Mouse (Mus musculus): ENCODE measurements at regions not wholly inside any gene's neighbourhood (a gene's known extent, or its start where the extent isn't known, plus 50 kb on each side); places are given as distances from the start of the nearest gene placed in this dataset.

DNA sequence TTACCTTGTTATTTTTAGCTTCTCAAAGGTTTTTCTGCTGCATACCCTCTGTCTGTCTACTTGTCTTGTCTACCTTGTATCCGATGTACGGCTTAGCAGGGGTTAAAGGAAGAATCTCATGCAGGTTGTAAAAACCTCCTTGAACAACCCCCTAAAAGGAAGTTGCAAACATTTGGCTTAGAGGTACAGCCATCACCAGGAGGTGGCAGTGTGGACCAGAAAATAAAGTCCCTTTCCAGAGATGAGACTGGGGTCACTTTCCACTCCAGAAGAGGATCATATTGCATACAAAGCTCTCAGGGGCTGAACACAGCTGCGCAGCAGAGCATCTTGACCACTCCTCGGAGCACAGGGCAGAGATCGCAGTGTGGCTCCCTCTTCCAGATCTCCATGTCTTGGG lies 109.0 kb upstream of the Ralgapa2 start:
- H3K4me3 ChIP-seq (ENCODE audit: low read length) = no peak overlapping the region
- ATAC-seq (ENCODE audit: low FRiP score, low TSS enrichment) = peak; percentile 92
- WGBS = 6% methylated on average over 5 of the region's 5 CpGs

DNA sequence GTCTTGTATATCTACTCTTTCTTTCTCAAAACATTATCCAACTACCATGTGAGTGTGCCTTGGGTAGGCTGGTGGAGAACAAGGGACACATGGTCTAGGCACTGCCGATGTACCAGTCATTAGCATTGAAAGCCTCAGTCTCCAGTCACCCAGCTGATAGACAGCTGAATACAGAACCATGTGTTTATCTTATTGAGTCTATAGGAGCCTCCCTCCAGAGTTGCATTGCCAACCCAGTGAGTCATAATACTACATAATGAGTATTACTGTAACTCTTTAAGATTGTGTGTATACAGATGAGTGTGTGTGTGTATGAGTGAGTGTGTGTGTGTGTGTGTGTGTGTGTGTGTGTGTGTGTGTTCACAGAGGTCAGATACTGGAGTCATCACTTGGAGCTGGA lies 110.9 kb upstream of the Ralgapa2 start:
- Histone ChIP-seq H3K4me3 (ENCODE audit: low read length) (no peak overlapping the region), H3K36me3 (ENCODE audit: insufficient read depth, low read length) (no peaks in the 10 kb centered on the region), H3K4me1 (ENCODE audit: insufficient read depth, low read length) (no peaks in the 10 kb centered on the region), H3K9ac (replicated peaks; ENCODE audit: low read length) (no peak overlapping the region), H3K27me3 (ENCODE audit: insufficient read depth, low read length) (no peaks in the 10 kb centered on the region), H3K4me2 (replicated peaks; ENCODE audit: low read depth, low read length) (no peak overlapping the region), H3K27ac (ENCODE audit: low read length) (no peak overlapping the region), H3K9me3 (ENCODE audit: low read length) (no peaks in the 10 kb centered on the region)
- ATAC-seq (ENCODE audit: low FRiP score, low TSS enrichment) = no peak
- 100% methylated on average over 1 of the region's 1 CpGs for WGBS

More for the DNA sequence above, 109.0 kb upstream of the Ralgapa2 start:
- Histone ChIP-seq H3K4me2 (replicated peaks; ENCODE audit: low read depth, low read length) (no peak overlapping the region), H3K27me3 (ENCODE audit: insufficient read depth, low read length) (no peaks in the 10 kb centered on the region), H3K9ac (replicated peaks; ENCODE audit: low read length) (no peak overlapping the region), H3K36me3 (ENCODE audit: insufficient read depth, low read length) (no peaks in the 10 kb centered on the region), H3K4me1 (ENCODE audit: insufficient read depth, low read length) (no peaks in the 10 kb centered on the region), H3K27ac (ENCODE audit: low read length) (no peak overlapping the region), H3K9me3 (ENCODE audit: low read length) (no peaks in the 10 kb centered on the region)

DNA sequence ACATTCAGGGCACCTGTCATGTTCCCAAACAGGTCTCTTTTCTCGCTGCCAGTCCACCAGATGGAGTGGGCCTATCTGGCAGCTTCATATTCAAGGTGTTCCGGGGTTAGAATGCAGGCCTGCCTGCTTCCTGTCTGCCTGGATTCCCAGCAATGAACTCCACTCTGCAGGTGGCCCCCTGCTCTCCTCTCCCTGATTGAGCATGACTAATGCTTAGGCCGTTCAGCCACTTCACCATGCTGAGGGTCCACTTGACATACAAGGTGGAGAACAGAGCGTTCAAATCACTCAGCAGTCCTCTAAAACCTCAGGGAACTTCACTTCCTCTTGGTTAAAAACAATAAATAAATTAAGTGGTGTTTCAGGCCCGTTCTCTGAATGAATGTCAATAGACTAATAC lies 112.1 kb upstream of the Ralgapa2 start:
- H3K4me2 ChIP-seq (replicated peaks; ENCODE audit: low read depth, low read length) = no peak overlapping the region
- H3K27ac ChIP-seq (ENCODE audit: low read length) = no peak overlapping the region
- ATAC-seq (ENCODE audit: low FRiP score, low TSS enrichment) = no peak
- no peak overlapping the region for H3K4me3 ChIP-seq (ENCODE audit: low read length)
- no peaks in the 10 kb centered on the region for H3K9me3 ChIP-seq (ENCODE audit: low read length)
- 50% methylated on average over 5 of the region's 5 CpGs for WGBS
- H3K4me1 ChIP-seq (ENCODE audit: insufficient read depth, low read length) = no peaks in the 10 kb centered on the region
- H3K27me3 ChIP-seq (ENCODE audit: insufficient read depth, low read length) = no peaks in the 10 kb centered on the region
- H3K9ac ChIP-seq (replicated peaks; ENCODE audit: low read length) = no peak overlapping the region
- H3K36me3 ChIP-seq (ENCODE audit: insufficient read depth, low read length) = no peaks in the 10 kb centered on the region

DNA sequence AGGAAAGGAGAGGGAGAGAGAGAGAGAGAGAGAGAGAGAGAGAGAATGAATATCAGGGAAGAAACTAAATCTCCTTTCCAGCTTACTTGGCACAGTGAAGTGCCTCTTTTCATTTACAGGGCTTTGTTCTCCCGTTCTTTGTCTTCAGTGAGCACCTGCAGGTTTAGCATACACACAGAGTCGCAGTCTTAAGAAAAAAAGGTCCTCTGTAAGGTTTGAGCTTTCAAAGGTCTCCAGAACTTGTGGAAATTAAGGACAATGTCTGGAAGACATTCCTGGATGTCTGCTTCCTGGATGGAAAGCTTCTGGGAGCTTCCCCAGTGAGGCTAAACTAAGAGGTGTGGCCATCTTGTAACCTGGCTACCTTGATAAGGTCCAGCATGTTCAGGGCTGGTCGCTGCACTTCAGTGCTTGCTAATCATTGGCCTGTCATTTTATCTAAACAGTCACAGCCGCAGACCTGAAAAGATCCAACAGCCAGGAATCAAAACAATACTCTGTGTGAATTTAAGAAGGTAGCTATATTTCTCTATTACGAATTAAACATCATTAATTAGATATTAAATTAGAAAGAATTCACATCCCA lies 113.1 kb upstream of the Ralgapa2 start:
- Histone ChIP-seq H3K4me1 (ENCODE audit: insufficient read depth, low read length) (no peaks in the 10 kb centered on the region), H3K27me3 (ENCODE audit: insufficient read depth, low read length) (no peaks in the 10 kb centered on the region), H3K9ac (replicated peaks; ENCODE audit: low read length) (no peak overlapping the region), H3K27ac (ENCODE audit: low read length) (no peak overlapping the region), H3K9me3 (ENCODE audit: low read length) (no peaks in the 10 kb centered on the region), H3K36me3 (ENCODE audit: insufficient read depth, low read length) (no peaks in the 10 kb centered on the region), H3K4me3 (ENCODE audit: low read length) (no peak overlapping the region), H3K4me2 (replicated peaks; ENCODE audit: low read depth, low read length) (no peak overlapping the region)
- WGBS = 53% methylated on average over 5 of the region's 5 CpGs
- ATAC-seq (ENCODE audit: low FRiP score, low TSS enrichment) = no peak

DNA sequence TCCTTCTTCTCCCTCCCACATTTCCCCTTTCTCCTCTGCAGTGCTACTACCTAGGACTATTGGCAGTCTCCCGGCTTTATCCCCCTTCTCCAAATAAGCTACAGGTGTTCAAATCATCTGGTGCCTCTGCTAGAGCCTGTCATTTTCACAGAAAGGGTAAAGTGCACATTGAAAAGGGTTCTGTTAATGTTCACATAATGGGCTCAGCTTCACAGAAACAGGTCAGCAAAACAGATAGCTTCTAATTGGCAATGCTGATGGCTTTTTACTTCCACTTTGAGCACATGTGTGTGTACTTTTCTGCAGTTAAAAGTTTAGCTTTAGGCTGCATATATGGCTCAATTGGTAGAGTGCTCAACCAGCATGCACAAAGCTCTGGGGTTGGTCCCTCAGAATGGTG lies 114.4 kb upstream of the Ralgapa2 start:
- Histone ChIP-seq H3K4me2 (replicated peaks; ENCODE audit: low read depth, low read length) (no peak overlapping the region), H3K9ac (replicated peaks; ENCODE audit: low read length) (no peak overlapping the region), H3K4me3 (ENCODE audit: low read length) (no peak overlapping the region), H3K27ac (ENCODE audit: low read length) (no peak overlapping the region), H3K27me3 (ENCODE audit: insufficient read depth, low read length) (no peaks in the 10 kb centered on the region), H3K4me1 (ENCODE audit: insufficient read depth, low read length) (no peaks in the 10 kb centered on the region), H3K36me3 (ENCODE audit: insufficient read depth, low read length) (no peaks in the 10 kb centered on the region), H3K9me3 (ENCODE audit: low read length) (no peaks in the 10 kb centered on the region)
- 75% methylated on average over 1 of the region's 1 CpGs for WGBS
- ATAC-seq (ENCODE audit: low FRiP score, low TSS enrichment) = no peak

DNA sequence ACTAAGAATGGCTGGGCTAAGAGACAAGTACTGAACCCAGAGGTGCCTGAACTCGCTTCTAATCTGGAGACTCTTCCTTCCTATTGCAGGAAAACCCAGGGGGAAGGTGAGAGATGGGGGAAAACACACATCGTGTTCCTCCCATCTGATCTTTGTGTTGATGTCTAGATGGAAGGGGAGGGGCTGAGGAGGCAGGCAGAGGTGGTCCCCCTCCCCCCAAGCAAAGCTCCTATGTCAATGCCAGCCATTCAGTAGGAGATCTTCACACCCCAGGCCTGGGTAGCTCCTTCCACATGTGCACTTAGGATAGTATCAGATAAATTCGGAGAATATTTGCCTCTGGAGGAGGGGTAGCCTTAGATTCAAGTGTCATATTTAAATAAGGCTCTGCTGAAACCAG lies 118.0 kb upstream of the Ralgapa2 start:
- Histone ChIP-seq H3K27me3 (ENCODE audit: insufficient read depth, low read length) (no peaks in the 10 kb centered on the region; the same call in 1 of the 2 replicates), H3K4me3 (ENCODE audit: low read length) (no peak overlapping the region), H3K36me3 (ENCODE audit: insufficient read depth, low read length) (no peaks in the 10 kb centered on the region), H3K27ac (ENCODE audit: low read length) (no peak overlapping the region), H3K9ac (replicated peaks; ENCODE audit: low read length) (no peak overlapping the region), H3K4me1 (ENCODE audit: insufficient read depth, low read length) (no peaks in the 10 kb centered on the region), H3K4me2 (replicated peaks; ENCODE audit: low read depth, low read length) (no peak overlapping the region), H3K9me3 (ENCODE audit: low read length) (no peaks in the 10 kb centered on the region)
- ATAC-seq (ENCODE audit: low FRiP score, low TSS enrichment) = no peak
- WGBS = 69% methylated on average over 3 of the region's 3 CpGs

DNA sequence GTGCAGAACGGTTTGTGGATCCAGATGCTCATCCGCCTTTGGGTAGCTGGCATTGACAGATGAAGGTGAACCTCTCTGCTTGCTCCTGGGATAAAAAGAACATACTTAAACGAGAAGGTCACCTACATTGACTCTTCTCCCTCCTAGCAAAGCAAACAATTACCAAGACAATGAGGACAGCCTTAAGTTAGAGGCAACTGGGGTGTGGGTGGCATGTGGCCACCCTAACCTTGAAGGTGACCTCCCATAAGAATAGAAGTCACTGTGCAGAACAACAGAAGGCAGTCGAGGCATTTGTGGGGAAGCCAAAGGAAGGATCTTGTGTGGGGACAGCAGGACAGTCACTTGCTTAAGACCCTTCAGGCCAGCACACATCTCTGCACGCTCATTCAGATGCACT lies 119.0 kb upstream of the Ralgapa2 start:
- H3K27me3 ChIP-seq (ENCODE audit: insufficient read depth, low read length) = no peaks in the 10 kb centered on the region; the same call in 1 of the 2 replicates
- no peak for ATAC-seq (ENCODE audit: low FRiP score, low TSS enrichment)
- H3K4me3 ChIP-seq (ENCODE audit: low read length) = no peak overlapping the region
- no peak overlapping the region for H3K27ac ChIP-seq (ENCODE audit: low read length)
- 66% methylated on average over 5 of the region's 5 CpGs for WGBS
- no peaks in the 10 kb centered on the region for H3K9me3 ChIP-seq (ENCODE audit: low read length)
- H3K36me3 ChIP-seq (ENCODE audit: insufficient read depth, low read length) = no peaks in the 10 kb centered on the region
- no peaks in the 10 kb centered on the region for H3K4me1 ChIP-seq (ENCODE audit: insufficient read depth, low read length)
- H3K9ac ChIP-seq (replicated peaks; ENCODE audit: low read length) = no peak overlapping the region
- no peak overlapping the region for H3K4me2 ChIP-seq (replicated peaks; ENCODE audit: low read depth, low read length)

DNA sequence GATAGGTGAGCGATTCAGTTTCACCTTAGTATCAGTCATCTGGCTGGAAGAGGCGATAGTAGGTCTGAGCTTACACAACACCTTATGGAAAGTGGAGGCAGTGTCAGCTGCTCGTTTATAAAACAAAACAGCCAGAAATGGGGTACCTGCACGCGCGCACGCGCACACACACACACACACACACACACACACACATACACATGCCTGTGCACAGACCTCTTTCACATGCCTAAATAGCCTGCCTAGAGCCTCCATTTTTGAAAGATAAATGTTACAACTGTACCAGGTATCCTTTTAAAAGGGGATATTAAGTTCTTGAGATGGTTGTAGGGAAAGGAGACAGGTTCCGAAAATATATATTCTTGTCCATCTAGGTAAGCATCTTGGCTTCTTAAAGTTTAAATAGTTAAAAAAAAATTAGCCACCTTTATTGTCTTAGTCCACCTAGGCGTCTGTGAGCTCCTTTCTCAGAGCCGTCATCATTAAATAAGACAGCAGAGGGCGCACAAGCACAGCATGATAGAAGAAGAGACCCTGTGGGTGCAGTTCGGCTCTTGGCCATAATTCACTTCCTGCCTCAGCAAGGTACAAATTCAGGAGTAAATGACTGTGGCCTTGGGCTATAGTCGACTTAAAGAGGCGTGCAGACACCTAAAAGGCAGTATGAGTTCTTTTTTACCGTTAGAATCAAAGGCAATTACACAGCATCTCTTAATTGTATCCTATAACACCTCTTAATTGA lies 121.4 kb upstream of the Ralgapa2 start:
- ATAC-seq (ENCODE audit: low FRiP score, low TSS enrichment) = peak; percentile 61; the same call in 1 of the 2 replicates
- Histone ChIP-seq H3K9me3 (ENCODE audit: low read length) (no peaks in the 10 kb centered on the region), H3K4me2 (replicated peaks; ENCODE audit: low read depth, low read length) (no peak overlapping the region), H3K27me3 (ENCODE audit: insufficient read depth, low read length) (no peaks in the 10 kb centered on the region; the same call in 1 of the 2 replicates), H3K36me3 (ENCODE audit: insufficient read depth, low read length) (no peaks in the 10 kb centered on the region), H3K4me1 (ENCODE audit: insufficient read depth, low read length) (no peaks in the 10 kb centered on the region), H3K9ac (replicated peaks; ENCODE audit: low read length) (no peak overlapping the region), H3K27ac (ENCODE audit: low read length) (no peak overlapping the region), H3K4me3 (ENCODE audit: low read length) (no peak overlapping the region)
- 49% methylated on average over 16 of the region's 16 CpGs for WGBS

DNA sequence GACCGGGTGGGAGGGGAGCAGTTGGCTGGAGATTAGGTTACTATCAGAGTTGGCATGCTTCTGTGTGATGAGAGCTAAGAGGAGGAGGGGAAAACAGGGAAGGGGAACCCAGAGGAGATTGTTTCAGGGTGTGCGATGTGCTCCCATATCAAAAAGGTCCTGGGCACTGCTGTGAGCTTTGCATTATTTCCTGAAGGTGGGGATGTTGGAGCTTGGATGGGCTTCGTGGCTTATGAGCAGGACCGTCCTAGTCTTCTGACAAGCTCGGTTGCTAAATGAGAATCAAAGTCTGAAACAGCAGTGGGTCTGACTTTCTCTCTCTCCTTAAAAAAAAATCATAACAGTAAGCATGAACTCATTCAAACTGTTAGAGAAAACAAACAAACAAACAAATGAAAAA lies 125.4 kb upstream of the Ralgapa2 start:
- Histone ChIP-seq H3K36me3 (ENCODE audit: insufficient read depth, low read length) (no peaks in the 10 kb centered on the region), H3K4me2 (replicated peaks; ENCODE audit: low read depth, low read length) (no peak overlapping the region), H3K4me3 (ENCODE audit: low read length) (no peak overlapping the region), H3K9me3 (ENCODE audit: low read length) (no peaks in the 10 kb centered on the region), H3K27me3 (ENCODE audit: insufficient read depth, low read length) (no peaks in the 10 kb centered on the region; the same call in 1 of the 2 replicates), H3K27ac (ENCODE audit: low read length) (no peak overlapping the region), H3K9ac (replicated peaks; ENCODE audit: low read length) (no peak overlapping the region), H3K4me1 (ENCODE audit: insufficient read depth, low read length) (no peaks in the 10 kb centered on the region)
- 58% methylated on average over 5 of the region's 5 CpGs for WGBS
- ATAC-seq (ENCODE audit: low FRiP score, low TSS enrichment) = no peak

DNA sequence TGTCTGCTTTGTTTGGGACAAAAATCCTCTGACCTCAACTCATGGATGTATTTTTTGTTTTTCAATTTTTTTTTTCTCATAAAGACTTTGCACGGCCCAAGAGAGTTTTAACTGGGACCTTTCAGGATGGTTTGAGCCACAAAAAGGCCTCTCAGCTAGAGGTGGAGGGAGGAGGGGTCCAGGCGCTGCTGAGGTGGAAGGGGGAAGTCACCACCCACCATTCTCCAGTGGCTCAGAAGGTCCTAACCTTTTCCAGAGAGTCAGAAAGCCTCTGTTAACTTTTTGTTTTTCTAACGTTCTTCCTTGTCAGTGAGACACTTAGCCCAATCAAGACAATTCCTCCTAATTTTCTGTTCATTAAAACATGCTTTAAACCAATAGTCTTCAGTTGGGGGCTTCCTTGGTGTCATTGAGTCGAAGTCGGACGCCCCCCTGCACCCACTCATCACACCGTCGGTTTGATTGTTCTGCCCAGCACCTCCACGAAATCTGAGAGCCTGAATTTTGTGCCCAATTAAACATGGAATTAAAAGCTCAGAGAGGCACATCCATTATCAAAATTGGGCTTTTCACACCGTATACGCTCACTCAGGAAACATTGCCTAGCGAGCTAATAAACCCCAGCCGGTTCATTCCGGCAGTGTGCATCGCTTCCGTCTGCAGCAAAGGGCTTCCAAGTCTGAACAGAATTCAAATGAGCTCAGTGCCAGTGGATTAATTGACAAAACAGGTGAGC lies 134.3 kb upstream of the Ralgapa2 start:
- Histone ChIP-seq H3K4me3 (ENCODE audit: low read length) (no peak overlapping the region), H3K9me3 (ENCODE audit: low read length) (no peaks in the 10 kb centered on the region), H3K4me1 (ENCODE audit: insufficient read depth, low read length) (0 out of 2 replicates have a peak, but pooled peaks cover 3% of the 10 kb centered on the region), H3K4me2 (replicated peaks; ENCODE audit: low read depth, low read length) (peak overlapping the region; percentile 33), H3K27me3 (ENCODE audit: insufficient read depth, low read length) (no peaks in the 10 kb centered on the region), H3K9ac (replicated peaks; ENCODE audit: low read length) (no peak overlapping the region), H3K27ac (ENCODE audit: low read length) (0 out of 2 replicates have a peak overlapping the region, but pooled peaks have one; percentile 43), H3K36me3 (ENCODE audit: insufficient read depth, low read length) (no peaks in the 10 kb centered on the region)
- ATAC-seq (ENCODE audit: low FRiP score, low TSS enrichment) = peak; percentile 91
- 20% methylated on average over 16 of the region's 16 CpGs for WGBS

Data from kidney, embryonic 16.5 days (tissue).